Mouse (Mus musculus) heart, postnatal 0 days (tissue): ENCODE measurements at regions not wholly inside any gene's neighbourhood (a gene's known extent, or its start where the extent isn't known, plus 50 kb on each side); places are given as distances from the start of the nearest gene placed in this dataset.
A peak's percentile ranks its signal among the peaks of the same experiment; 100 is the strongest.

Experiments used
- ATAC-seq: fragments of 200-750 bp; cut with Nextera tagmentation; 2 replicates; pipeline ENCODE4 v1.8.0; 2017; ENCODE audit warnings: low read depth, moderate number of reproducible peaks, moderate library complexity; ENCODE audit not compliant: insufficient read depth
- DNase-seq: peaks from one replicate; pipeline ENCODE4 v3.0.0-alpha.2; 2016; ENCODE audit warnings: low spot score
- H3K27ac ChIP-seq: fragments of 300-500 bp; sonication (generic); 2 replicates; pipeline ENCODE4 v1.5.1; 2014; ENCODE audit warnings: low read depth, mild to moderate bottlenecking
- H3K27me3 ChIP-seq: fragments of 300-500 bp; sonication (generic); 2 replicates; pipeline ENCODE4 v1.6.1; 2014; ENCODE audit warnings: low read length, mixed read lengths; ENCODE audit not compliant: control insufficient read depth, insufficient read depth
- H3K36me3 ChIP-seq: fragments of 300-500 bp; sonication (generic); replicated peaks from 2 replicates; pipeline ENCODE4 v1.6.1; 2014; ENCODE audit warnings: low read length, mixed read lengths; ENCODE audit not compliant: control insufficient read depth, insufficient read depth
- H3K4me1 ChIP-seq: fragments of 300-500 bp; sonication (generic); 2 replicates; pipeline ENCODE4 v1.6.1; 2014; ENCODE audit warnings: antibody characterized with exemption; ENCODE audit not compliant: control insufficient read depth, insufficient read depth
- H3K4me2 ChIP-seq: fragments of 300-500 bp; sonication (generic); 2 replicates; pipeline ENCODE4 v1.6.1; 2014; ENCODE audit warnings: low read depth, mild to moderate bottlenecking, low read length, moderate library complexity
- H3K4me3 ChIP-seq: fragments of 300-500 bp; sonication (generic); 2 replicates; pipeline ENCODE4 v1.5.1; 2014; ENCODE audit warnings: low read depth, low read length
- H3K9ac ChIP-seq: fragments of 300-500 bp; sonication (generic); replicated peaks from 2 replicates; pipeline ENCODE4 v1.6.1; 2014; ENCODE audit warnings: low read depth, low read length, mixed read lengths
- H3K9me3 ChIP-seq: fragments of 300-500 bp; sonication (generic); replicated peaks from 2 replicates; pipeline ENCODE4 v1.6.1; 2016; ENCODE audit warnings: low read length; ENCODE audit not compliant: control insufficient read depth
- CTCF ChIP-seq: IDR thresholded peaks from 2 replicates; pipeline ENCODE4 v1.5.1; 2016; ENCODE audit warnings: antibody characterized with exemption, control low read depth, low read depth
- EP300 ChIP-seq: IDR thresholded peaks from 2 replicates; pipeline ENCODE4 v1.6.1; 2016; ENCODE audit warnings: antibody characterized with exemption, low read depth
- WGBS: fragments of 180-500 bp; shearing (Covaris S2); extraction: QIAGEN DNeasy Blood & Tissue Kit; methylation state at CpG from one replicate; pipeline ENCODE4 v1.1.7; 2014; 5-methylcytosine and 5-hydroxymethylcytosine counted together

DNA sequence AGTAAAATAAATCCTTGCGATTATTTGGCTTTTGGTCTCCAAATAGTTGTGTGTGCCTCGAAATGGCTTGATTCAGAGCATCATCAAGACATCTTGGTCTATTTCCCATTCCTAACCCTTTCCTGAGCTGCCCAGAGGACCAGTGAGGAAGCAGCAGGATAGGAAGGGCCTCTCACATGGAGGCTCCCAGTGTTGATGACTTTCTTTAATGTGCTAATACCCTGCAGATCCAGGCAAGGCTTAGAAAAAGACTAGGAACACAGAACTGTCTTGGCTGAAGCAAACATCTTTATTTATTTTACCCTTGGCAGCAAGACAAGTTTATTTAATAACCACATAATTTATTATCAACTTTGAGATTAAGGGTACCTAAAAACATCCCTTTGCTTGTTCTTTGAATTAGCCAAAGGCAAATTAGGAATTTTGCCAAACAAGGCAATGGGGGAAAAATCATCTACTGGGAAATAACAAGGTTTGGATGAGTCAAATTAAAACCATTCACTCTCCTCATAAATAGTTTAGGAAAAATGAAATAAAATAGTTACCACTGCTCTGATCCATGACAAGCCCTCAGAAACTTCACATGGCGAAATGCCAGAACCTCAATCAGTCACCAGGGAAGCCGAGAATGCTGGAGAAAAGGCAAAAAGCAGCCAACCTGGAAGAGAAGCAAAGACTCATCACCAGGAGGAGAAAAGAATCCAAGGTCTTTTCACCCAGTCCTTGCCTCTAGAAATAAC is 263.1 kb upstream of the 1700056E22Rik start:
- Histone ChIP-seq H3K27ac (no peak overlapping the region), H3K27me3 (no peaks in the 10 kb centered on the region), H3K36me3 (no peaks in the 10 kb centered on the region), H3K9ac (no peak overlapping the region), H3K4me3 (no peak overlapping the region), H3K4me2 (no peak overlapping the region), H3K4me1 (no peaks in the 10 kb centered on the region), H3K9me3 (no peaks in the 10 kb centered on the region)
- TF ChIP-seq CTCF (no peak), EP300 (no peak)
- 64% methylated on average over 4 of the region's 4 CpGs for WGBS
- ATAC-seq: no peak
- DNase-seq: no peak

DNA sequence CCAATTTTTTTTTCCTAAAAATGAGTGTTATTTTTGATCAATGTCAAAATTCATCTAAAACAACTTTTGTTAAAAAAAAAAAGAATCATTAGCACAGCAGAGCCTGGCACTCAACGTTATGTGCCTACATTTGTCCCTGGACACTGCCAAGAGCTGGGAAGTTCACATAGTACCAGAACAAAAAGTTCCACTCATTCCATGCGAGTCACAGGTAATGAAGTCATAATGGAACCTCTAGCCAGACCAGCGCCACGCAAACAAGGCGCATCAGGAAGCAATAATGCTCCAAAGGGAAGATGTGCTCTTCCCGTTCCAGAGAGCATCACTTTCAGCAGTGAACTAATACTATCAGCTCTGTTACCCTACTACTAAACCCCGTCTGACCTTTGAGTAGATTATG is 257.0 kb upstream of the 1700056E22Rik start:
- no peak overlapping the region for H3K4me3 ChIP-seq

DNA sequence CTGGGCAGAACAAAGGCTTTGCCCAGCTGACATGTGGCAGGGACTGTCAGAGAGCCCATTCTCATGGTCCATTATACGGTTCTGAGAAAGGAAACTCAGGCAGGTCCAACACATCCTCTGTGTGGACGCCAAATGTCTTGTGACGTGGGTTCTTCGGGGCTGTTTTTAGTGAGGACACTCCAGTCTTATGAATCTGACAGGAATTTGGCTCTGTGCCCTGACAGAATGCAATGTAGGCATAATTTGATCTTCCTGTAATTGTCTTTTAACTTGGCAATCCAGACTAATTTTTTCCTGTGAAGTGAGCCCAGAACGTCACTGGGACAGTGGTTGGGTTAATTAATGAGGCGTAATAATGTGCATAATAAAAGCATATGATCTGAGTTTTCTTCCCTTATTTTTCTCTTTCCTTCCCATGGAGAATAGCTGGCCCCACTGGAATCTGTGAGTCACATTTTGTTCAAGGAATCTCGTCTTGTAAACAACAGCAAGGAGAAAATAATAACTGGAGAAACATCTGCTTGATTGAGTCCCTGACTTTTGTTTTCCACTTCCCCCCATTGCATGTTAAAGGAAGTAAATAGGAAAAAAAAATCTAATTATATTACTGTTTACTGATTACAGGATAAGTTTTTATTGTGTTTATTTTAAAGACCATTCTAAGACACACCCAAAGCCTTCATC is 255.8 kb upstream of the 1700056E22Rik start:
- peak; percentile 70 for ATAC-seq
- Histone ChIP-seq H3K4me3 (no peak overlapping the region), H3K4me2 (no peak overlapping the region), H3K4me1 (no peaks in the 10 kb centered on the region), H3K27me3 (no peaks in the 10 kb centered on the region), H3K9me3 (no peaks in the 10 kb centered on the region), H3K36me3 (no peaks in the 10 kb centered on the region), H3K27ac (no peak overlapping the region), H3K9ac (no peak overlapping the region)
- WGBS: 33% methylated on average over 7 of the region's 7 CpGs
- peak; percentile 43 for DNase-seq
- TF ChIP-seq CTCF (no peak), EP300 (peak; percentile 53; the same call in 1 of the 2 replicates)

More for the DNA sequence above, 257.0 kb upstream of the 1700056E22Rik start:
- no peaks in the 10 kb centered on the region for H3K4me1 ChIP-seq
- no peak overlapping the region for H3K9ac ChIP-seq
- no peak overlapping the region for H3K4me2 ChIP-seq
- no peak for TF ChIP-seq EP300
- TF ChIP-seq CTCF: no peak
- no peaks in the 10 kb centered on the region for H3K9me3 ChIP-seq
- WGBS: 79% methylated on average over 7 of the region's 7 CpGs
- DNase-seq: no peak
- H3K27ac ChIP-seq: no peak overlapping the region
- no peak for ATAC-seq
- no peaks in the 10 kb centered on the region for H3K27me3 ChIP-seq
- H3K36me3 ChIP-seq: no peaks in the 10 kb centered on the region

DNA sequence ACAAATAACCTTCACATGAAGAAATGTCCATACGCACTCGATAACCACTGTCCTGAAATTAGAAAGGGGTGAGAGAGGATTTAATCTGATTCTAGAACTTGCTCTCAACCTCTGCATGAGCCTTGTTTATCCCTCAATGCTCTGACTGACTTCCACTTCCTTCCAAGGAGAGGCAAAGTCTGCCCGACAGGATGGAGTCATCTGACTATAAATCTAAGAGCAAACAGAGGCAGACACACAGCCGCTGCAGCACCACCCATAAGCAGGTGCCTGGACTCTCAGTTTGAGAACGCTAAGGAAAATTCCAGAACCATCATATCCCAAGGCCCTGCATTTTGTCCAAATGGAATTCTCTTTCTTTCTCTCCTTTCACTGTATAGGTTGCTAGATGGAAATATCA is 247.7 kb upstream of the 1700056E22Rik start:
- ATAC-seq (no peak), DNase-seq (no peak)
- Histone ChIP-seq H3K9me3 (no peaks in the 10 kb centered on the region), H3K4me1 (no peaks in the 10 kb centered on the region), H3K4me2 (no peak overlapping the region), H3K4me3 (no peak overlapping the region), H3K27me3 (no peaks in the 10 kb centered on the region), H3K9ac (no peak overlapping the region), H3K27ac (no peak overlapping the region), H3K36me3 (no peaks in the 10 kb centered on the region)
- WGBS: 54% methylated on average over 5 of the region's 5 CpGs
- TF ChIP-seq CTCF (no peak), EP300 (no peak)

DNA sequence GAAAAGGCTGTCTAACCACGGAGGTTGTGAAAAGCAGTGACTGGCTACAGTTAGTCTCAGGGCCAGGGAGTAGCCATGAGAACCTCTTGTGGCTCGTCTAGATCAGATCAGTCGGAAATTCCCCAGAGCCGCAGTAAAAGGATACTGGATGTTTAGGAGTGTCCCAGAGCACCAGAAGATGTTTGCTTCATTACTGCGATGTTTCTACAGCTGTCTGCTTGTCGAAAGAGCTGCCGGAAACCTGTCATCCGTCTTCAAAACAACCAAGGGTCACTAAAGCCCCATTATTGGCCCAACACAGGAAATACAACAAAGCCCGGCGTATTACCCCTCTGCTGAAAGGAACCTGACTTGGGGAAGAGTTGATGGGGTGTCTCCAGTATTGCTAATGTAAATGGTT is 245.2 kb upstream of the 1700056E22Rik start:
- no peak overlapping the region for H3K27ac ChIP-seq
- no peak for DNase-seq
- H3K27me3 ChIP-seq: no peaks in the 10 kb centered on the region
- H3K4me3 ChIP-seq: no peak overlapping the region
- no peaks in the 10 kb centered on the region for H3K9me3 ChIP-seq
- H3K4me1 ChIP-seq: no peaks in the 10 kb centered on the region
- H3K36me3 ChIP-seq: no peaks in the 10 kb centered on the region
- no peak overlapping the region for H3K9ac ChIP-seq
- no peak for TF ChIP-seq EP300
- TF ChIP-seq CTCF: no peak
- WGBS: 52% methylated on average over 10 of the region's 10 CpGs
- no peak for ATAC-seq
- no peak overlapping the region for H3K4me2 ChIP-seq
